Mouse (Mus musculus): ENCODE measurements around the gene Cr2.
"Not testable (repeated sequence)": the region's sequence is repeated elsewhere in the genome, so short reads cannot be mapped to it uniquely, and the experiment has no call there.

Gene Cr2

DNA sequence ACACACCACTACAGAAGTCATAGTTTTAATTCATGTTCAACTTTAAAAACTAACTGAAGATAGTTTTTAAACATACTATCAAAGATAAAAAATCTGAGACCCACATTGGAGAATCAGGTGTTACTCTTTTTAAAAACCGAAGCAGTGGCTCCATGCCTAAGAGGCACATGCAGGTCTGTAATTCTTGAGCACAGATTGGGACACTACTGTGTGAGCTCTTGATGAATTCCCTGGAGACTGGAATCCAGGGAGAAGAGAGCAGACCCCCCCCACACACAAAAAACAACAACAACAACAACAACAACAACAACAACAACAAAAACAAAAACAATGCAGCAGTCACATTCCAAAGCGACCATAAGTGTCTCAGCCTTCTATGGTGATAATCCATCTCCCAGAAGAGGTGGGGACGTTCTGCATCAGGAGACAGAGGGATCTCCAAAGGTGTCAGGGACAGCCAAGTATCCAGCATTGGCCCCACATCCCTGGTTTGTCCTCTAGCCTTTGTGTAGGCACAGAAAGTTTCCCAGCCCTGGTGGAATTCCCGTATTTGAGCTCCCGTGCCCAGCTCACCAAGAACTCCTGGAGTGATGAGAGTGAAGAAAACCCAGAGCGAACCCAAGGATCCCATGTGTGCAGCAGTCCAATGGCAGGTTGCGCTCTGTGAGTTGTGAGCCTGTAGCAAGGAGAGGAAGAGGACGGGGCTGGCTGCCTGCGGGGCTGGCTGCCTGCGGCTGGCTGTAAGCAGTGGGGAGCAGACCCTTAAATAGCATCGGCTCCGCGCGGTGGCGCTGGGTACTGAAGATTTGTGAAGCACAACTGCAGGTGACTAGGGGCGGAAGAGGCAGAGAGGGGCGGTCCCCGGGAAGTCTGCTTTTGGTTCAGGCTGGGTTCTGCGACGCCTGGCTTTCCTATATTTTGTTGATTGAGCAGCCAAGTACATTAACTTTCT, at the start of gene Cr2:
Gene Cr2, minus strand, starts transcription at position 737 of the 952 bp plus-strand sequence.
- peak; percentile 92 for DNase-seq

DNA sequence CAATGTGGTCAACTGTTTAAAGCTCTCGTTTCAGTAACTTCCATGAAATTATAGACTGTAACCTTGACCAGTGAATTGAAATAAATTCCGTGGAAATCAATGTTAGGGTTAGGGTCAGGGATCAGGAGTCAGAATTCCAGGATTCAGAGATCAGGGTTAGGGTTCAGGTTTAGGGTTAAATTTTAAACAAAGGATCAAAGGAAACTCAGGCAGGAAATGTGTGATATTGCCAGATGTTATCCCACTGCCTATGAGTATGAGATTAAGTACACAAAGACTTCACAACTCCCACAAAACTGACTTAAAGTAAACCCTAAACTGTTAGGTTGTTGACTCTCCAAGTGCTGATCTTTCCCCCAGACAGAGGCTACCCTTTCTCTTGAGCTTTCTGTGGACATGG, 45.3 kb upstream of the Cr2 start:
- DNase-seq, result no peak

DNA sequence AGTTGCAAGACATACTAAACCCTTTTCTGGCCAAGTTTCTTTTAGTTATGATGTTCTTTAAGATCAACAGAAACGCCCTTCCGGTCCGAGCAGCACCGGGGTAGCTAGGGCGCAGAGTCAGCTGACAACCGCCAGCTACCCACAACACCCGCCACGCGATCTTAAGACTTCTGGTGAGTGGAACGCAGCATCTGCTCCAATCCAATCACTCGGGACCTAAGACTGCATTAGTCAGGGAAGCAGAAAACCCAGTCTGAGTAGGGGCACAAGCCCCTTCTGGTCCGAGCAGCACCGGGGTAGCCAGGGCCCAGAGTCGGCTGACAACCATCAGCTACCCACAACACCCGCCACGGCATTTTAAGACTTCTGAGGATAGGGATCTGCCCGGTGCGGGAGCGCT, 36.3 kb upstream of the Cr2 start:
- not testable (repeated sequence) for DNase-seq

DNA sequence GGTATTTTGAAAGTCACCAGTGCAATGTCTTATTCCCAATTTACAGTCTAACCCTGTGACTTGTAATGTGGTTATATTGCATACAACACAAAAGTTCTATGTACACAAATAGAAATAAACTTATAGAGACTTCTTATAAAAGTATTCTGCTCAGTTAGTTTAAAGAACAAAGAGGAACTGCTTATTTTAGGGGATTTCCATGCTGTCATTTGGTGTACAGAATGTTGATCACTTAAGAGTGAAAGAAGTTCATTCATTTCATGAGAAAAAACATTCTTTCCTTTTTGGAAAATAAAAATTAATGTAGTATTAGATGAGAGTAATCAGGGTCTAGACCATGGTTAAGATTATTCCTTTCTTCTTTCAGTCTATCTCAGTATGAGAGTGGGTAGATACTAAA, 8.2 kb upstream of the Cr2 start:
- DNase-seq, result no peak

DNA sequence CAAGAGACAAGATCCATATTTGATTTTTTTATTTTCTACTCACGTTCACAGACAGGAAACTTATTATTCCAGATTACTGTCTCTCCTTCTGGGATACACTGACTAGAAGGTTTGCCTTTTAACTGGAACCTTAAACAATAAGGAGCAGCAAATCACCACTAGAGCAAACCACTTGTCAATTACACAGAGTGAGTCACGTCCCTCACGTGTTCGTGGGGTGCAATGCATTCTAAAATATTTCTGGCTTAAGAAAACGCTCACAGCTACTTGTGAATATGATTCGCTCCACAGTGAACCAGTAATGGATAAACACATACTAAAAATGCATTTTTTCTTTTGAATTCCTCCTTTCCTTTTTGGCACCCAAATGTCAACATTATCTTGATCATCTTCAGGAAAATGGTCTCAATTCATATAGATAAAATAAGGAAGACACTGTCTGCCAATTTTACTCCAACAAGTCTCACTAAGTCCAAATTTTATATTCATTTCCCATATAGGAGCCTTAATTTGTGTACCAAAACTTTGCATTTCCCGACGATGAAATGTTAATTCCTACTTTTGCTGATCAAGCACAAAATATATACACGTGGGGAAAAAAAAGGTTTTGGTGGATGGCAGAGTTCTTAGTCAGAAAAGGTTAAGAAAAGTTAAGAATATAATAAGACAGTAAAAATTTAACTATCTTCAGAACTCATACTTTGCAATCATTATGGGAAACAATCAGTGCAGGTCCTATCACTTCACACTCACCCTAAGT, 11.3 kb downstream of the Cr2 start:
- DNase-seq, result no peak

DNA sequence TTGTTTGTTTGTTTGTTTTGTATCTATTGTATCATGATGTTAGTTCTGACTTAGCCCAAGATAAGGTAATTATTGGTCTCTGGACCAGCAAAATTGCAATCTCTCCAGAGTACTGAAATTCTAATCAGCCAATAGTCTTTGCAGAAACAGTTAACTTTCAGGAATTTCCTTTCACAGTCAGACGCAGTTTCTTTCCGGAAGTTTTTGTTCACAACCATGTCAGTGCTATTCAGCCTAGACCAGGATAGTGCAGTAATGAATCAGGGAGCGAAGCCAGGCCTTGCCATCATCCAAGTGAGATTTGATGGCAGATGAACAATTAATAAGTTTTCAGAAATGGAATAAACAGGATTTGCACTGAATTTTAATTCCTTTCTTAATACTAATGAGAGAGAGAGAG, 44.4 kb downstream of the Cr2 start:
- no peak for DNase-seq

DNA sequence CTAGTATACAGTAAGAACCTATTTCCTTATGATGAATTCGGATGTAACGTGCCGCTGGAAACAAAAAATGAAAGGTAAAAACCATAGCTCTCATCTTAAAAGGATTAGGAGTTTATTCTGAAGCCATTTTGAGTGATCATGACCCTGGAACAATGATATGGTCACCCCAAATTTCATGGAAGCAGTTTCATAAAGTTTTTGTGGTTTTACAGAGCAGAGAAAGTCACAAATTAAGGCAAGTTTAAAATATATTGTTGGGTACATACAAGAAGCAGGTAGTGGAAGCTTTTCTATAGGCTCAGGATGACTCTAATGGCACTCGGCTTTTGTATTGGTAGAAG, 44.9 kb downstream of the Cr2 start:
- no peak for DNase-seq

DNA sequence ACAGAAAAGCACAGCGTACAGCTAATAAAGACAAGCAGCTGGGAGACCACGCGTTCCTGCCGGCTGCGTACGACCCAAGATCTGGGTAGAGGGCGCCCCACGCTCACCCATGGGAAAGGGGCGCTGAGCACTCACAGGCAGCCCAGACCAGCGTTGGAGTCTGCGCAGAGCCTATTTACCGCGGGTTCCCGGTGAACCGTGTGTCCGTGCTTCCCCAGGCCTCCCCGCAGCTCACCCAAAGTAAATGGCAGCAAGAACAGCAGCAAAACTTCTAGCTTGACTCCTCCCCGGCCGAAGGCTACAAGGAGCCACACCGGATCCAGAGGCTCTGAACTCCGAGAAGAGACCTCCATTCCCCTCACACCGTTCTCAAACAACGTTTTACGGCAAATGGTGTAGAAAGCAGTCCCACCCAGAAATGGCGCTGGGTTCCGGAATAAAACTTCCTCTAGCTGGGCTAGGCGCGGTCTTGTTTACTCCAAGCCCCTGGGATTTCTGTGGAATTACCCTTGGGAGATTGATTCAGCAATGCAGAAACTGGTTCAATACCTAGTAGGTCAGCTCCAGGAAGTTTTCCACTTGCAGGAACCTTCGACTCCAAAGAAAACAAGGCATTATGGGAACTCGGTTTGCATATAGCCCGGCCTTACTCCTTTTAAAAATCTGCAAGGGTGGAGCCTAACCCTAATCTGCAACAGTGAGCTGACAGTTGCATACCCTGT, 45.4 kb downstream of the Cr2 start, which contains the start of gene Cr1l:
Gene Cr1l, minus strand, starts transcription at position 634 of the 722 bp plus-strand sequence.
- peak; percentile 93 for DNase-seq

DNA sequence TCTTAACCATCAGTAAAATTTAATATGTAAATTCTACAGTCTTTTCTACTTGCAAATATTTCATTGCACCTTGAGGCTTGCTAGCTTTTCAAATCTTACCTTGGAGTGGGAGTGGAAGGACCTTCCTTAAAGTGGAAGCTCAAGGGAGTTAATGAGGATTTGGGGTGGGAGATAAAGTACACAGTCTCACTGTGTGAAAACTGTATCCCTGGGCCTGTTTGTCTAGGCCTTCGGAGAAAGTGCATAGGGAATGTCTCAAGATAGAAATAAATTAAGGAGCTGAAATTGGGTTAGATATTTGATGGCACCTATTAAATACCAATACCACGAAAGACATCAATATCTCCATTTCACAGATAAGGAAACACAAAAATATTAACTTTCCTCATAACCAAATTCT, 46.0 kb downstream of the Cr2 start:
- DNase-seq, result no peak

DNA sequence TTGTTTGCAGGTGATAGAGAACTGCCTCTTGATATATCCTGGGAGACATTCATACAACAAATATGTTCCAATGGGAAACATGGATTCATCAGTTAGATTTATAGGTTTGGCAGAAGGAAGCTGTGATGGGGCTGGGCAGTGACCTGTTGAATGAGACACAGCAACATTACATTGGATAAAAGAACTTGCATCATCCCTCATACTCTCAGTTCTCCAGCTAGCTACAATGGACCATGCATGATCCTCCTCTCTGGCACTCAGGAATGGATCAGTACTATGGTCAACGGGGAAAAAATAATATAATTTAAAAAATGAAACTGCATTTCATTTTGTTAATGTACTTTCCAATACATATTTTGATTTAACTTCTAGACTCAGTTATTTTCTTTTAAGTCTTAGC, 46.6 kb downstream of the Cr2 start:
- no peak for DNase-seq

DNA sequence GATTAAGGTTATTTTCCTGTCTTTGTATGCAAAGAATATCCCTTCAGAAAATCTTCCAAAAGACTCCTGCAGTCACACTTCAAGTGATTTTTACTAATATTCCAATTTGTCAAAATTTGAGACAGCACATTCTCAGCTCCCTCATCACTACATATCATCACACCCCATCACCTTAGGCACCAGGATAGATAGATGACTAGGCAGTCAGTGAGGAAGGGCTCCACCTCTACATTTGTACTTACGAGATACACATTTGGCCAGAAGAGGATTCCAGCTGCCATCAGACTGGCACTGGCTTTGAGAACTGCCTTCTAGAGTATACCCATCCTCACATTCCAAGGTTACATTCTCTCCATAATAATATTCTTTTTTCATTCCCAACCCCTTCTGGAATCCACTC, 62.1 kb downstream of the Cr2 start:
- DNase-seq, result no peak

DNA sequence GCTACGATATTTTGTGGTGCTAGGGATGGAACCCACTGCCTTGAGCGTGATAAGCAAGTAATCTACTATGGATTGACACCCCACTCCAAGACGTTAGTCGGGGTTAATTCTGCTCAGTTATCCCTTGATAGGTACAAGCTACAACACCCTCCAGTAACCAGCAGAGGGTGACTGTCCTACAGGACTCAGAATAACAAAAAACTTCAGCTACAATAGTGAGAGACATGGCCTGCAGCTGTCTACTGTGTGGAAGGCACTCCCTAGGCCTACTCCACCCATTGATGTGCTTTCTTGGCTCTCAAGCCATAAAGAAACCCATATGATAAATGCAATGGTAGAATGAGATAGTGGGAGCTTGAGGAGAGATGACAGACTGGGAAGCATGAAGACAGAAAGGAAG, 62.9 kb downstream of the Cr2 start:
- DNase-seq, result no peak

DNA sequence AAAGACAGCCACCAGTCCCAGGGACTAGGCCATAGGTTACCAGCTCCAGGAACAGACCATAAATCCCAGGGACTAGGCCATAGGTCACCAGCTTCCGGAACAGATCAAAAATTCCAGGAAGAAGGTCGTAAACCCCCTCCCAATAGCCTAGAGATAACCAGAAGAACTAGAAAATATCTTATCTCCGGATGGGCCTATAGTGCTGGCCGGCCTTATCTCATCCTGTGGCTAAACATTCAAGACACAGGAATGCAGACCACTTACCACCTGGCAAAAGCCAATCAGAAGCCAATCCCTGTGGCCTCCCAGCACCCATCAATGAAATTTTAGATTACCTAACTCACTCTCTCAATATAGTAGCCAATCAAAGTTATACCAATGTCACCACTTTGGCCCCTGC, 75.8 kb downstream of the Cr2 start:
- DNase-seq, result no peak

DNA sequence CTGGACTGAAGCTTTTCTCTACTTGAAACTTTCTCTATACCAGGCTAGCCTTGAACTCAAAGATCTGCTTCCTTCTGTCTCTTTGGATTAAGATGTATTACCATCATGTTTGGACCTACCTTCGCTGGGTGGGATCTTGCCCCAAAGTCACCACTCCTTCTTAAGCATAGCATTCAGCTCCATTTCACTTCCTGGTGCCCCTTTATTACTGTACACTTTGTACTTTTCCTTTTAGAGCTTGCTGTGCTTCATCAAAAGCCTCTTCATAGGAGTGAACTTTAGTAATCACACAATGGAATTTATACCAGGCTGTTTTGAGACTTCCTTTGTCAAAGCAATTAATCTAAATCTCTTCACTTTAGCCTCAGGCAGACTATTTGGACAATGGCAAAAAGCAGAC, 78.5 kb downstream of the Cr2 start:
- DNase-seq, result no peak

DNA sequence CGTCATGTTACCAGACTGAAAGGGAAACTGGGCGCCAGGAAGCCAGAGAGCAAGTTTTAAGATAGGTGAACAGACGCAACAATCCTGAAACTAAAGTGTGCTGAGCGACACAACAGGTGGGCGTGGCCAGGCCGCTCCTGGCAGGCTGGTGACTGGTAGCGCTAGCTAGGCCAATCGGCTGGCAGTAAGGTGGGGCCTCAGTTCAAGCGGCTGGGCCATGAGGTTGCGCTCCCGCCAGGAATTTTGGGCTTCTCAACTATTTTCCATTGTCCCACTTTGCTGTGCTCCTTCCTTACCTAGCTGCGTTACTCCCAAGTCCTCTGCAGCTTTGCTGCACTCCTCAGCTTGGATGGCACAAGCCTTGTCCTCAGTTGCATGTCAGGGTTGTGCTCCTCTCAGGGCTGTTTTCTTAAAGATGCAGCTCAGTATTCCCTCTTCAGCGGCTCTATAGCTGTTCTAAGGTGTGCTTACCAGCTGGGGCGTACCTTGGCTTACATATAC, 84.2 kb downstream of the Cr2 start, which contains the start of gene Cd46:
Gene Cd46, minus strand, starts transcription at position 30 of the 501 bp plus-strand sequence.
- peak; percentile 80 for DNase-seq

DNA sequence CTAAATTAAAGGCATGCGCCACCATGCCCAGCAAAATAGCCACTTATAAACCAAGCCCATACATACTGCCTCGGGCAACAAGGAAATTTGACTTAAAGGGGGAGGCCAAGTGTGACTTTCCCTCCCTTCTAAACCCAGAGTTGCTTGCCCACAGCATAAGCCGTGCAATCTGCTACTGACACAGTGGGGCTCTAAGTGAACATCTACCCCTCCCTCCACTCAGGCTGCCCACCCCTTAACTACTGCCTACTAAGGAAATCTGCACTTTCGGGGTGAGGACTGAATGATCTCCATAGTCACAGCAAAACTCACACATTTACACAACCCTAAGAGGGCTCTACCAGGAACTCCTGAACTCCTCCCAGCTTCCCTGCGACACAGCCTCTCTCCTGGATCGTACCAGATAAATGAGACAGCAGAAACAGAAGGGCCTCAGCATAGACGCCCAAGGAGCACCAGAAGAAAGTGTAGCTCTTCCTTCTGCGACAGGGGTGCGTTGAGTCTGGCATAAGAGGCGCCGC, 84.8 kb downstream of the Cr2 start:
- DNase-seq, result no peak

Measured in thymus, postnatal 4 days (tissue).